Mouse (Mus musculus) CH12.LX (cell line): ENCODE data around the gene Ddost. TPM values are rescaled to one million over a fixed set of nuclear protein-coding genes. Genes with fewer than 3 reads are reported as not detected.

Experiments
- DNase-seq: peaks from one replicate; pipeline ENCODE4 v3.0.0-alpha.2; 2013; ENCODE audit errors: extremely low read depth
- H3K27ac ChIP-seq: 2 replicates; pipeline ENCODE4 v1.5.1; 2012; ENCODE audit warnings: low read depth, mild to moderate bottlenecking, control low read depth, moderate library complexity; ENCODE audit not compliant: insufficient read depth
- H3K27me3 ChIP-seq: replicated peaks from 2 replicates; pipeline ENCODE3; 2012; ENCODE audit warnings: inconsistent platforms
- H3K36me3 ChIP-seq, 2 experiments: replicated peaks in 1 of 2; 2 replicates each; pipeline versions ENCODE3 to v1.6.1; 2012; ENCODE audit warnings: inconsistent platforms in 1 of 2, low read length in 1 of 2, mild to moderate bottlenecking in 1 of 2, mixed read lengths in 1 of 2, moderate library complexity in 1 of 2; ENCODE audit not compliant: control insufficient read depth in 1 of 2, insufficient read depth in 1 of 2
- H3K4me1 ChIP-seq, 2 experiments: 2 replicates each; pipeline ENCODE4 v1.6.1; 2012; ENCODE audit warnings: inconsistent platforms in 1 of 2, moderate library complexity in 1 of 2; ENCODE audit not compliant: insufficient read depth in 2 of 2, control insufficient read depth in 1 of 2
- H3K4me2 ChIP-seq: 2 replicates; pipeline ENCODE4 v1.6.1; 2012; ENCODE audit warnings: low read depth, mild to moderate bottlenecking, control low read depth; ENCODE audit not compliant: poor library complexity, insufficient read depth, severe bottlenecking
- H3K4me3 ChIP-seq, 3 experiments: fragments of 150-350 bp in 1 of 3; sonication (generic) in 1 of 3; replicated peaks in 1 of 3; 2 replicates each; pipeline versions ENCODE3 to v1.5.1; 2011 to 2012; ENCODE audit warnings: low read depth in 2 of 3, low read length in 2 of 3, mild to moderate bottlenecking in 2 of 3, moderate library complexity in 2 of 3, control low read depth in 1 of 3, improper control_type of control experiment in 1 of 3, inconsistent platforms in 1 of 3, mixed read lengths in 1 of 3; ENCODE audit not compliant: poor library complexity in 1 of 3
- H3K79me2 ChIP-seq: replicated peaks from 2 replicates; pipeline ENCODE4 v1.6.1; 2012; ENCODE audit warnings: mild to moderate bottlenecking, moderate library complexity; ENCODE audit not compliant: control insufficient read depth, poor library complexity, insufficient read depth, severe bottlenecking; ENCODE audit errors: extremely low read depth
- H3K9ac ChIP-seq: 2 replicates; pipeline ENCODE4 v1.6.1; 2012; ENCODE audit warnings: low read depth, mild to moderate bottlenecking, control low read depth, moderate library complexity; ENCODE audit not compliant: insufficient read depth
- H3K9me3 ChIP-seq: replicated peaks from 2 replicates; pipeline ENCODE3; 2012; ENCODE audit warnings: low read length, inconsistent platforms, mixed read lengths
- ELF1 ChIP-seq: IDR thresholded peaks from 2 replicates; pipeline ENCODE4 v1.6.1; 2014; ENCODE audit warnings: low read depth, mild to moderate bottlenecking, inconsistent platforms, low read length, improper control_type of control experiment
- EP300 ChIP-seq: IDR thresholded peaks from 2 replicates; pipeline ENCODE4 v1.6.1; 2011; ENCODE audit warnings: low read length, improper control_type of control experiment
- HCFC1 ChIP-seq: IDR thresholded peaks from 2 replicates; pipeline ENCODE4 v1.6.1; 2012; ENCODE audit warnings: low read depth, mild to moderate bottlenecking, inconsistent platforms, low read length, improper control_type of control experiment
- IRF4 ChIP-seq: IDR thresholded peaks from 2 replicates; pipeline ENCODE4 v1.6.1; 2014; ENCODE audit warnings: low read depth, mild to moderate bottlenecking, inconsistent platforms, low read length, improper control_type of control experiment
- JUND ChIP-seq: conservative IDR thresholded peaks from 2 replicates; pipeline ENCODE4 v1.6.1; 2011; ENCODE audit warnings: low read depth, low read length, improper control_type of control experiment
- KAT2A ChIP-seq: IDR thresholded peaks from 2 replicates; pipeline ENCODE4 v1.6.1; 2012; ENCODE audit warnings: low read length, improper control_type of control experiment, inconsistent platforms; ENCODE audit not compliant: insufficient replicate concordance
- MAX ChIP-seq: IDR thresholded peaks from 2 replicates; pipeline ENCODE4 v1.6.1; 2011; ENCODE audit warnings: low read length, improper control_type of control experiment
- MAZ ChIP-seq: IDR thresholded peaks from 2 replicates; pipeline ENCODE4 v1.6.1; 2012; ENCODE audit warnings: low read depth, mild to moderate bottlenecking, inconsistent platforms, low read length, improper control_type of control experiment, moderate library complexity
- MEF2A ChIP-seq: IDR thresholded peaks from 2 replicates; pipeline ENCODE4 v1.6.1; 2014; ENCODE audit warnings: low read depth, mild to moderate bottlenecking, inconsistent platforms, low read length, improper control_type of control experiment, borderline replicate concordance
- MYC ChIP-seq: IDR thresholded peaks from 2 replicates; pipeline ENCODE4 v1.6.1; 2011; ENCODE audit warnings: low read depth, mild to moderate bottlenecking, improper control_type of control experiment, low read length
- NELFE ChIP-seq: IDR thresholded peaks from 2 replicates; pipeline ENCODE4 v1.6.1; 2011; ENCODE audit warnings: low read depth, low read length, improper control_type of control experiment
- NRF1 ChIP-seq: IDR thresholded peaks from 2 replicates; pipeline ENCODE4 v1.6.1; 2014; ENCODE audit warnings: low read depth, mild to moderate bottlenecking, inconsistent platforms, low read length, improper control_type of control experiment, moderate library complexity
- RAD21 ChIP-seq: IDR thresholded peaks from 2 replicates; pipeline ENCODE4 v1.6.1; 2011; ENCODE audit warnings: low read depth, mild to moderate bottlenecking, low read length, improper control_type of control experiment, moderate library complexity
- RCOR1 ChIP-seq: conservative IDR thresholded peaks from 2 replicates; pipeline ENCODE4 v1.6.1; 2012; ENCODE audit warnings: low read depth, mild to moderate bottlenecking, inconsistent platforms, low read length, improper control_type of control experiment
- SIN3A ChIP-seq: IDR thresholded peaks from 2 replicates; pipeline ENCODE4 v1.6.1; 2012; ENCODE audit warnings: low read length, improper control_type of control experiment, inconsistent platforms
- SMC3 ChIP-seq: IDR thresholded peaks from 2 replicates; pipeline ENCODE4 v1.6.1; 2011; ENCODE audit warnings: low read depth, low read length, improper control_type of control experiment
- TBP ChIP-seq: conservative IDR thresholded peaks from 2 replicates; pipeline ENCODE4 v1.6.1; 2011; ENCODE audit warnings: low read depth, low read length, improper control_type of control experiment
- TCF12 ChIP-seq: IDR thresholded peaks from 2 replicates; pipeline ENCODE4 v1.6.1; 2014; ENCODE audit warnings: low read depth, mild to moderate bottlenecking, inconsistent platforms, low read length, improper control_type of control experiment
- USF1 ChIP-seq: IDR thresholded peaks from 2 replicates; pipeline ENCODE4 v1.6.1; 2014; ENCODE audit warnings: low read depth, mild to moderate bottlenecking, inconsistent platforms, low read length, improper control_type of control experiment
- ZC3H11A ChIP-seq: IDR thresholded peaks from 2 replicates; pipeline ENCODE4 v1.6.1; 2012; ENCODE audit warnings: low read depth, mild to moderate bottlenecking, inconsistent platforms, low read length, improper control_type of control experiment
- ZKSCAN1 ChIP-seq: IDR thresholded peaks from 2 replicates; pipeline ENCODE4 v1.6.1; 2012; ENCODE audit warnings: low read depth, inconsistent platforms, low read length, improper control_type of control experiment, borderline replicate concordance
- ZMIZ1 ChIP-seq: IDR thresholded peaks from 2 replicates; pipeline ENCODE4 v1.6.1; 2012; ENCODE audit warnings: low read depth, mild to moderate bottlenecking, inconsistent platforms, low read length, improper control_type of control experiment
- dilution Hi-C: fragments of 300-500 bp; cut with MboI; formaldehyde crosslinking; loops from 2 replicates; pipeline ENCODE4 v1.14.3; 2020; ENCODE audit warnings: low sequenced_read_pairs; ENCODE audit not compliant: extremely low pct_unique_long_range_greater_than_20kb, extremely low pct_ligation_motif_present
- in situ Hi-C: fragments of 300-500 bp; cut with MboI; formaldehyde crosslinking; loops from 3 replicates; pipeline ENCODE4 v1.14.3; 2019; ENCODE audit warnings: low sequenced_read_pairs, low pct_ligation_motif_present, low pct_unique_long_range_greater_than_20kb, mixed read lengths
- polyA plus RNA-seq: library from polyadenylated mRNA; unstranded; fragments of >175 nt; gene quantifications from 2 replicates; pipeline ENCODE4 v1.2.1, GENCODE M21; 2012; ENCODE audit warnings: low read depth; ENCODE audit not compliant: insufficient read length
- total RNA-seq, 2 experiments: library from RNA; depleted of rRNA; stranded (reverse); fragments of 300-350 nt in 1 of 2; fragments of >200 nt in 1 of 2; gene quantifications; 2 replicates each; pipeline ENCODE4 v1.2.3; 2012 to 2014

Ddost gene
- total and polyA plus RNA-seq, 3 experiments, result 163 to 186 (median 164) TPM

DNA sequence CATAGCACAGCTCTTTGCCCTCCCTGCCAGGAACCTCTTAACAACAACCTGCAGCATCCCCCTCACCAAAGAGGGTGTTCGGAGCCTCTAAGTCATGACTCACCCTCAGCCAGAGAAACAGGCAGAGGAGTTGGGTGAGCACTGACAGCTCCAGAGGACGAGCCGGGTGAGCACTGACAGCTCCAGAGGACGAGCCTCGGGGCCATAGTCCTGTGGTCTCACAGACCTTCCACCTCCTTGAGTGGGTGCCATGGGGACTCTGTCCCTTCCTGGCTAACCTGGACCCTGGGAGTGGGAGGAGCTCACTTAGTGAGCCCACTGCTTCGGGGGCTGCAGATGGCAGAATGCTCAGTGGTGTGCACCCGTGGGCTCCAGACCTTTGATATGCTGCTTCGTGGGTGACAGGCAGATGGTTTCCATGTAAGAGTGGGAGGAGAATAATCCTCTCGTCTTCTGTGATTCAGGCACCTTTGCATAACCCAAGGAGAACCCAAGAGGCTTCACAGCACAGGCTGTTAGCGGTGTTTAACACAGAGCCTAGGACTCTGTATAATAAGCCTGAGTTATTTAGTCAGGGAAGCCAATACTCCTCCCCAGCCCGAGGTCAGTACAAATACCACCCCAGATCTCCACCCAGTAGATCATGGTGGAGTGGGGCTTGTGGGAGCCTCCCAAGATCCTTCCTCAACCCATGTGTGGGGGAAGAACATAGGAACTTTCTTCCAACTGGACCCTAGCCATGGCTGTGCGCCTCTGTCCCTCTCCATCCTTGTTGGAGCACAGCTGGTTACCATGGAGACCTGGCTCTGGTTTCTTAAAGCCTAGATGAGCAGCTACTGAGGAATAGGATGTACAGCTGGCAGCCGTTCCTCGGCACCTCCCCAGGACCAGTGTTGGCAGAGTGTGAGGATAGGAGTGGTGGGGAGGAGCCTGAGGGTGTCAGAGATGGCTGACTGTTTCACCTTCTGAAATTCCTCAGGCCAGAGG is 32.2 kb upstream of the Ddost start:
- H3K4me3 ChIP-seq, result no peak overlapping the region
- no peak overlapping the region for H3K9ac ChIP-seq
- dilution Hi-C loops (no loop called here), in situ Hi-C loops (no loop called here)
- H3K4me2 ChIP-seq, result no peak overlapping the region
- H3K79me2 ChIP-seq, result no peaks in the 10 kb centered on the region
- DNase-seq, result no peak
- TF ChIP-seq USF1 (no peak), TBP (no peak), RCOR1 (no peak), ZC3H11A (no peak), ELF1 (no peak), ZMIZ1 (no peak), MAZ (no peak), NELFE (no peak), EP300 (no peak), ZKSCAN1 (no peak), SIN3A (no peak), IRF4 (no peak), JUND (no peak), TCF12 (no peak)
- no peaks in the 10 kb centered on the region for H3K36me3 ChIP-seq
- no peaks in the 10 kb centered on the region for H3K4me1 ChIP-seq
- peaks cover 9% of the 10 kb centered on the region for H3K9me3 ChIP-seq
- H3K27me3 ChIP-seq, result peaks cover 77% of the 10 kb centered on the region
- H3K27ac ChIP-seq, result no peak overlapping the region

GRCm38 (mm10) chr4:138278346-138278745 is 26.2 kb upstream of the Ddost start:
- dilution Hi-C loops (no loop called here), in situ Hi-C loops (no loop called here)
- Histone ChIP-seq H3K36me3 (no peaks in the 10 kb centered on the region), H3K9ac (no peak overlapping the region), H3K27ac (no peak overlapping the region), H3K4me3 (no peak overlapping the region), H3K79me2 (no peaks in the 10 kb centered on the region), H3K4me1 (no peaks in the 10 kb centered on the region), H3K9me3 (no peaks in the 10 kb centered on the region), H3K27me3 (peaks cover 53% of the 10 kb centered on the region), H3K4me2 (no peak overlapping the region)
- TF ChIP-seq MEF2A (no peak), SMC3 (no peak), MAZ (no peak), IRF4 (no peak), HCFC1 (no peak), NRF1 (no peak), MYC (no peak), MAX (no peak), RAD21 (no peak), KAT2A (no peak)
- no peak for DNase-seq
